Mouse (Mus musculus): ENCODE measurements around the gene Arl8b. TPM values are rescaled to one million over a fixed set of nuclear protein-coding genes. Genes with fewer than 3 reads are reported as not detected.

Arl8b gene
- total RNA-seq, 2 experiments from 2014 or later = 69.5 to 72.6 TPM

DNA sequence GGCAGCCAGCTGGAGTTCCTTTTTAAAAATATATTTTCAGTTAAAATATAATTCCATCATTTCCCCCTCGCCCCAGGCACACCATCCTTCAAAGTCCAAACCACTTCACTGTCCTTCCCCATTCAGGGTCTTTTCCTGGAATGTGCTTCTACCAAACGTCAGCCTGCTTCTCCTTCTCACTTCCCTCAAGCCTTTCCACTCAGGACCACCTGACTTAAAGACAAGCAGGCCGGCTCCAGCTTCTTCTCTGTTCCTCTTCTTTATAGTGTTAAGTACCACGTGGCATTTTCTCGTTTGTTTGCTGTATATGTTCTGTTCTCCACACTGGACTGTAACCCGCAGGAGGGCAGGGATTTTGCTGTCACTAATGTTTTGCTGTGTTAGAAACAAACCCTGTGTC lies 1.0 kb upstream of the Arl8b start:
- no peak for DNase-seq
- intact Hi-C loops (cut with DNase I; ENCODE audit: low total_unique reads) = no loop called here

DNA sequence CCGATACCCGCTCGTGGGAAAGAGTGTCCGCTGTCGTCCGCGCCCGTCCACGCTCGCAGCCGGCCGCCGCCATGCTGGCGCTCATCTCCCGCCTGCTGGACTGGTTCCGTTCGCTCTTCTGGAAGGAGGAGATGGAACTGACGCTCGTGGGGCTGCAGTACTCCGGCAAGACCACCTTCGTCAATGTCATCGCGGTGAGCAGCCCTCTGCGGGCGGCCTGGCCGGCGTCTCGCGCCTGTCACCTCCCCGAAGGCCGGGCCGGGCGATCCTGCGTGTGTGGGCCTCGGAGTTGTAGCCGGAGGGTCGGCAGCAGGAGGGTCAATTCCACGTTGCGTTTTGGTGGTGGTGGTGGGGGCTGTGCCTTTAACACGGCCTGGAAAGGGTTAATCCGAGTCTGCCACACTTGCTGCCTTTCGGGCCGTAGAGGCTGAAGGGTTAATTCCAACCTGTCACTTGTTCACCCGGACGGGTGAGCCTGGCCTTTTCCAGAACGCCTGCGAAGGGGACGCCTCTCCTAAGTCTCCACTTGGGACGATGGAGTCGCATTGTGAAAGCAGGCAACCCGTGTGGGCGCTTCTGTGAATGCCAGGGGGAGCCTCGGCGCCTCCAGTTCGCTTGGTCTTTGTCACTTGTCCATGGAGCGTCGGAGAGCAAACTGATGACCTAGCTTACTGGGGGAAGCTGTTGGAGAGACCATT lies 434 bp downstream of the Arl8b start:
- DNase-seq = peak; percentile 33
- intact Hi-C loops (cut with DNase I; ENCODE audit: low total_unique reads) = no loop called here

DNA sequence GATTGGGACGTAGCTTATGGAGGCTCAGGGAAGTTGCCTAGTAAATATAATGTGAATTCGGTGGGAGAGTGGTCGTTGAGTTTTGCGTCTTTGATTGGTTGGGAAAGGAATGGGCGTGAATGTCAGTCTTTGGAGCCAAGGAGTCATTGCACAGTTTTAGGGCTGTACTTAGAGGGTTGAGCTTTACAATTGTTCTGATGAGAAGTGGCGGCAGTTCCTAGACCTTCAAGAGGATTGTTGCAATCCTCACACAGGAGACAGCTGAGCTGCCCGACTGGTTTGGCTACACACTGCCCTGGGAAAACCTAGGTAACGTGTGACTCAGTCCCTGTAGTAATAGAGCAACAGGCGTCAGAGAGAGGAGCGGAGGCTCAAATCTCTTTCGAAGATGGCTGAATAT lies 1.2 kb downstream of the Arl8b start:
- intact Hi-C loops (cut with DNase I; ENCODE audit: low total_unique reads) = no loop called here
- DNase-seq = no peak

DNA sequence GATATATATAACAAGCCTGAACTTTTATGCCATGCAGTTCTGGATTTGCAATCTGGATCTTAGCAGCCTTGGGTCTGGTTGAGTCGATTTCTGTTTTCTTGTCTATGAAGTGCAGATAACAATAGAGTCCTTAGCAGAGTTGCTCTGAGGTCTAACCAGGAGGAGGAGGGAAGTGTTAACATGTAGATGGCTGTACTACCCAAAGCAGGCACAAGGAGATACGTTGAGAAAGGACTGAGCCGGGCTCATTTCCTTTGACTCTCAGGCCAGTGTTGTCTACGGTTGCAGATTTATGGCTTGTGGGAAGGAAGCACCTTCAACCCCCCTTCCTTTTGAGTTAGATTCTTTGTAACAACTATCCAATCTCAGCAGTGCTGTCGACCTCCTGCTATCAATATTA lies 1.9 kb downstream of the Arl8b start:
- intact Hi-C loops (cut with DNase I; ENCODE audit: low total_unique reads) = no loop called here
- DNase-seq = no peak

DNA sequence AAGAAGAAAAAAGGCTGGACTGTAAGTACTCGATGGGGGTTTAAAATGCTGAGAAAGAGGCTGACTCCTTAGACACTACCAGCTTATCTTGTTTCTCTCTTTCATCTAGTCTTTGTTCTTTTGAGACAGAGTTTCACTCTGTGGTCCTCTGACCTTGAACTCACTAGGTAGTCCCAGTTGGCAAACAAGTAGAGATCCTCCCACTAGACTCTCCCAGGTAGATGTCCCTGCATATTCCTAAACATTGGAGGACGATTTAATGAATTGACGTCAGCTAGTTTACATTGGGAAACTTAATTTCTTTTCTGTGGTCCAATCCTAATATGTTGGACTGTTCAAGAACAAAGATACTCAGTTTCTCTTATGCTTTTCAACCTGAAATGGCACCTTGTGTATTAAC lies 2.7 kb downstream of the Arl8b start:
- intact Hi-C loops (cut with DNase I; ENCODE audit: low total_unique reads) = no loop called here
- no peak for DNase-seq

DNA sequence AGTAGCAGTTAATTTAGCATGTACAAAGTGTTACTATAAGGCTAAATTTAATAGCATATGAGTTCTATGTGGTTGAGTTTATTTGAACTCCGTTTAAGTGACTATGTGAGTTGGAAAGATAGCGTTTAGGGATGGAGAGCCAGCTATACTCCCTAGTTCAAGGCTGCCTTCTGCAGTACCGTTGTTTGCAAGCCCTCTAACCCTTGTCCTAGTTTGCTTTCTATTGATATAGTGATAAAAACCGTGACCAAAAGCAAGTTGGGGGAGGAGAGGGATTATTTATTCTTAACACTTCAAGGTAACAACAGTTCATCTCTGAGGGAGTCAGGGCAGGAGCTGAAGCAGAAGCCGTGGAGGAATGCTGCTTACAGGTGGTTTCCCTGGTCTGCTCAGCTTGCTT lies 8.6 kb downstream of the Arl8b start:
- no peak for DNase-seq
- intact Hi-C loops (cut with DNase I; ENCODE audit: low total_unique reads) = no loop called here

DNA sequence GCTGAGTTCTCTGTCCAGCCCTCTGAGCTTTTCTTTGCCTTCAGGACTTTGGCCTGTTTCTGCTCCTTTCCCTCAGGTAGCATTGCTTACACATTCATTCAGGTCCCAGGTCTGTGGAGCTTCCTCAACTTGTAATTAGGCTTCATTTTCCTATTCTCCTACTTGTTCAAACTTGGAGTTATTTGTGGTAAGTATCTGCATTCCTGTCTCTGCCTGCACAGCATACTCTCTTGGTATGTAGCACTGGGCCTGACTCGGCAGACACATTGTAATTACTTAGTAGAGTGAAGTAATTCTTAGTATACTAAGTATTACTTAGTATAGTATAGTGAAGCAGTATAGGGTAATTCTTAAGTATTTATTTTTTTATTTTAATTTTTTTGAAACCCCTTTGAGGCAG lies 13.0 kb downstream of the Arl8b start:
- DNase-seq = no peak
- intact Hi-C loops (cut with DNase I; ENCODE audit: low total_unique reads) = no loop called here

DNA sequence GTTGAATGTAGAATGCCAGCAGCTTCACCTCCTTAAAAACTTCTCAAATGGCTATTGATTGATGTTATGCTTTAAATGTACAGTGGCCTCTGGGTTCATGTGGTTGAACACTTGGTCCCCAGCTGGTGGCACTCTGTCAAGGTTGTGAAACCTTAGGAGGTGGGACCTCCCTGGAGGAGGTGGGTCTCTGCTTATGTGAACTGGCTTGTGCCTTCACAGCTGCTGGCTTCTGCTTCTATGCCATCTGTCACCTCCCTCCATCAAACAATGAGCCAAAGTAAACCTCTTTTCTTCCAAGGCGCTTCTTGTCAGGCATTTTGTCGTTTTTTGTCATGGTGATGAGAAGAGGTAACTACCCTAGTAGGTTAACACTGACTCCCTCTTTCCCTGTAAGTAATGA lies 13.8 kb downstream of the Arl8b start:
- DNase-seq = no peak
- intact Hi-C loops (cut with DNase I; ENCODE audit: low total_unique reads) = no loop called here

DNA sequence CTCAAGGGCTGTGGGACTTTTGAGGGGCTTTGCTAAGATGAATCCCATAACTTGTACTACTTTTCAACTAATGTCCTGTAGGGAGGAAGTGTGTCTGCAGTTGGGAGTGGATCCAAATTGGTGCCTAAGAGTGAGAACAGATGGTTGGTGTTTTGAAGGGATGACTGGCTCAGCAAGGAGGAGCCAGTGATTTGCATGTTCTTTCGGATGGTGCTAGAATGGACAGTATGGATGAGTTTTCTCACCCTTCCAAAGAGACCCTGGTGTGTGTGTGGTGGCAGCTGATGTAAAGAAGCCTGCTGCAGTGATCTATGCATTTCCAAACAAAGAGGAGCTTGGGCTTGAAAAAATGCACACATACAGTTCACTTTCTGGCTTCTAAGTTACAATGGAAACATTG lies 22.3 kb downstream of the Arl8b start:
- intact Hi-C loops (cut with DNase I; ENCODE audit: low total_unique reads) = no loop called here
- no peak for DNase-seq

DNA sequence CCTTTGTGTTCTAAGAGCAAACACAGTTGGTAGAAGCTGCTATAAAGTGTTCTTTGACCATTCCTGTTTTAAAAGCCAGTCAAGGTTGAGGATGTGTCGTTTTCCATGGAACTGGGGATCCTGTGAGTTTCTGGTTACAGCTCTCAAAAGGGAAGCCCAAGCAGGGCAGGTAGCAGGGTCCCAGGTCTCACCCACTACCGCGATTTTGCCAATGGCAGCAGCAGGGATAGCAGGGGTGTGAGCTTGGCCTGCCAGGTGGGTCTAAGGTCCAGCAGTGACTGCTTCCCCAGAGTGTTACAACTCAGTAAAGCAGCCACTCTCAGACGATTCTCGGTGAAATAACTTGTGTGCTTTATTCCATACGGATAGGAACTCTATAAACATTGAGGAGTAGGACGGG lies 23.0 kb downstream of the Arl8b start:
- intact Hi-C loops (cut with DNase I; ENCODE audit: low total_unique reads) = no loop called here
- no peak for DNase-seq

DNA sequence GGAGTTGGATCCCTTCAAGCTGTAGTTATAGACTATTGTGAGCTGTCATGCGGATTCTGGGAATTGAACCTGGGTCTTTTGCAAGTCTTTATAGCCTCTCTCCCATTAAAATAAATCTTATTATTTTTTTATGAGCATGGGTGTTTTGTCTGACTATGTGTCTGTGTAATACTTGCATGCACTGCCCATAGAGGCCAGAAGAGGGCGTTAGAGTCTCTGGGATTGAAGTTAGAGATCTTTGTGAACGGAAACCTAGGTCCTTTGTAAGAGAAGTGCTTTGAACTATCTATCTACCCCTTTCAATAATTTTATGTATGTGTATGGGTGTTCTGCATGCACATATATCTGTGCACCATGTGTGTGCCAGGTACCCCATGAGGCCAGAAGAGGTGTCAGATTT lies 24.5 kb downstream of the Arl8b start:
- intact Hi-C loops (cut with DNase I; ENCODE audit: low total_unique reads) = no loop called here
- DNase-seq = no peak

DNA sequence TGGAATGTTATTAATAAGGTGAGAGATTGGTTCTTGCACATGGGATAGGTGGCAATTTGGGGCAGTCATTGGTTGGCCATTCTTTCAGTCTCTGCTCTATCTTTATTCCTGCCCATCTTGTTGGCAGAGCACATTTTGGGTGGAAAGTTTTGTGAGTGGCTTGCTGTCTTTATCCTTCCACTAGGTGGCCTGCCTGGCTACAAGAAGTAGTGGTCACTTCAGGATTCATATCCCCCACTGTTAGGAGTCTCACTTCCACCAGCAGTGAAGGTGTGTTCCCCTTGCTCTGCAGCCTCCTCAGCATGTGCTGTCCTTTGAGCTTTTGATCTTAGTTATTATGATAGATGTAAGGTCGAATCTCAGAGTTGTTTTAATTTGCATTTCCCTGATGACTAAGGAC lies 25.9 kb downstream of the Arl8b start:
- DNase-seq = no peak
- intact Hi-C loops (cut with DNase I; ENCODE audit: low total_unique reads) = no loop called here

DNA sequence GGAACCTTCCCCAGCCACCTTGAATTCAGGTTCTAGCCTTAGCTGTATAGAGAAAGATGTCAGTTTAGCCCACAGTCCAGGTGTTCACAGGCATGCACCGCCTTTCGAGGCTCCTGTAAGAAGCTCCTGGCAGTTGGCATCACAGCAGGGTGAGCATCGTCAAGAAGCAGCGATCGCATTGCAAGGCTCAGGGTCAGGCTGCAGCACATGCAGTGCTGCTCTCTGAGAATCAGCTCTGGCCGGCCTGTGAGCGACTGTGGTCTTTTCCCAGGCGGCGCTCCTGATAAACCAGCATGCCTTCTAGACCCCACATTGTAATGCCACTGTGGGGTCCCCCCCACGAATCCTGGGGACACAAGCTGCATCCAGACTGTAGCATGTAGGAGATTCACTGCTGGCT lies 27.3 kb downstream of the Arl8b start:
- intact Hi-C loops (cut with DNase I; ENCODE audit: low total_unique reads) = no loop called here
- DNase-seq = no peak

DNA sequence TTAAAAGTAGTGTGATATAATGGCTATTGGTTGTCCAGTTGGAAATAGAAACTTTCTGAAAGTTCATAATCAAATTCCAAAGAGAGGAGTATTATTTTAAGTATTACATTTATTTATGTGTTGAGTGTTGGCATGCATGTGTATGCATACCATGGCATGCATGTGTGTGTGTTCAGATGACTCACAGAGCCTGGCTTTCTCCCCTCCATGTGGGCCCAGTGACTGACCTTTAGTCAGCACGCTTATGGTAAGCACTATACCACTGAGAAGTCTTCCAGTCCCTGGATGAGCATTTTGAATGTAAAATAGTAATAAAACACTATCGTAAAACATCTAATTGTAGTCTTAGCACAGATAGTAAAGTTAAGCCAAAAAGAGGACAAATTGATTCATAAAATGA lies 29.2 kb downstream of the Arl8b start:
- intact Hi-C loops (cut with DNase I; ENCODE audit: low total_unique reads) = no loop called here
- DNase-seq = no peak

DNA sequence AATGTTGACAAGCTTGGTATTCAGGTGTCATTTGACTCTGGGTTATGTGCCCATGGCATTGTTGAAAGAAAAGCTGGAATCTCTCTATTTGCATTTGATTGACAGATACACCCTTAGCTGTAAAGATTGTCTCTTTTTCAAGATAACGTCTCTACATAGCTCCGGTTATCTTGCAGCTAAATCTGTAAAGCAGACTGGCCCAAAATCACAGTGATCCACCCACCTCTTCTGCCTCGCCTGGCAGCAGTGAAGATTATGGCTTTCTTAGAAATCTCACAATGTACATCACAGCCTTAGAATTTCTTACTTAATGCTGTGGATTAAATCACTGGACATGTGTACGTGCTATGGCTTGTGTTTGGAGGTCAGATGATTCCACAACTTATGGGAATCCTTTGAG lies 34.6 kb downstream of the Arl8b start:
- intact Hi-C loops (cut with DNase I; ENCODE audit: low total_unique reads) = no loop called here
- DNase-seq = no peak

DNA sequence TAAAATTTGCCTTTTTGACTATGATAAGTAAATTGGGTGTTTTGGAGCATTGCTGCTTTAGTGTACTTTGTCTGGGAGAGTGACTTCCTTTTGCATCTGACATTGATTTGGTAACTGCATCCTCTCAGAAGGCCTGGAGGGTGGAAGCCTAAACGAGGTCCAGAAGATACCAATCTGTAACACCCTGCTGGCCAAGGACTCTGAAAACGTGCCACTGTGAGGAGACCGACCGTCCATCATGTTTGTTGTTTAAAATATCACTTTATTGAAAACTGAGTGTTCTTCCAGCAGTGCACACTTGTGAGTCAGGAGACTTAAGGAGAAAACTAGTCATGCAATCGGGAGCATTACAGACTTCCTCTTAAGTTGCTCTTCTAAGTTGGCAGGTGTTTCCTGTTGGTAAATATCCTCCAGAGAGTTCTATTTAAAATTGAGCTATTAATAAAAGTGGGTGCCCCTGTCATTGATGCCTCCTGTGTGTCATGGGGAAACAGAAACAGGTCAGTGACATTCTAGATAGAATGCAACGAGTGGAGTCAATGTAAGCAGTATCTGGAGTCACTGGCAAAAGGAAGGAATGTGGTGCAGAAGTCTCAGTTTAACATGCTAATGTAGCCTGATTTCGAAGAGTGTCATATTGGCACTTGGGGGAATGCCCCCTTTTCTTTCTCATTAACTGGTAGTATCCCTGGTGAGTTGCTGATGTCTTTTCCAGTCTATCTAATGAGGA lies 42.1 kb downstream of the Arl8b start:
- intact Hi-C loops (cut with DNase I; ENCODE audit: low total_unique reads) = no loop called here
- no peak for DNase-seq

DNA sequence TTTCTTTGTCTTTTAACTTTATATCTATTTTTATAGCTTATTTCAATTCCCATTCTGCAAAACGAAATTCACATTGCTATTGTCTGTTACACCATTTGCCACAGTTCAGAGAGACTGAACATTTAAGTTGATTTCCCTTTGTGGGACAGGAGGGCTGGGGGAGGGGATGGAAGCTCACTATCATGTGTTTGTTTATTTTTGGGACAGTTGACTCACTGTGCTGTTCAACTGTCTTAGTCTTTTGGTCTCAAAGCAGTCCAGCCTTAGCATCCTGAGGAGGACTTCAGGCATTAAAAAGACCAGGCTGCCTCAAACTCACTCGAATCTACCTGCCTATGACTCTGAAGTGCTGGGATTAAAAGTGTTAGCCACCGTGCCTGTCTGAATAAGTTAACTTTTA lies 43.2 kb downstream of the Arl8b start:
- no peak for DNase-seq
- intact Hi-C loops (cut with DNase I; ENCODE audit: low total_unique reads) = no loop called here

DNA sequence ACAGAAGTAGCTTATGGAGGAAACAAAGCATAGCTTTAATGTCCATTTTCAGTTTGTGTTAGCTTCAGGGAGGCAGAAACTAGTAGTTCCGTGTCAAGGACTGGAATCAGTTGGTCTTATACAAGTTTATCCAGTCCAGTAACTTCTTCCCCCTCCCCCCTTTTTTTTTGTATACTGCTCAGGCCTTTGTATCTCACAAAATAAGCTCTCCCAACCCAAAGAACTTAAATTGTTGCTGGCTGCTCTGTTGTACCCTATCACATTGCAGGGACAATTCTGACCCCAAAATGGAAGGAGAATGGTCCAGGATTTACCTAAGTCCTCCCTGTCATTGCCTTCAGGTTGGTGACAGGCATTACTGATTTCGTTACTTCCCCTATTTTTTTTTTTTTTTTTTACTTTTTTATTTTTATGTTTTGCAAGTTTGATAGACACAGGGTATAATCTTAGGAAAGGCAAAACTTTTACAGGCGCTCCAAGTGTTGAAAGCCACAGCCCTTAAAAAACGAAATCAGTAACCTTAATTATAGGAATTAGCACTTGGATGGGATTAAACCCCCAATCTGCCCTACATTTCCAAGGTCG lies 44.5 kb downstream of the Arl8b start:
- intact Hi-C loops (cut with DNase I; ENCODE audit: low total_unique reads) = no loop called here

DNA sequence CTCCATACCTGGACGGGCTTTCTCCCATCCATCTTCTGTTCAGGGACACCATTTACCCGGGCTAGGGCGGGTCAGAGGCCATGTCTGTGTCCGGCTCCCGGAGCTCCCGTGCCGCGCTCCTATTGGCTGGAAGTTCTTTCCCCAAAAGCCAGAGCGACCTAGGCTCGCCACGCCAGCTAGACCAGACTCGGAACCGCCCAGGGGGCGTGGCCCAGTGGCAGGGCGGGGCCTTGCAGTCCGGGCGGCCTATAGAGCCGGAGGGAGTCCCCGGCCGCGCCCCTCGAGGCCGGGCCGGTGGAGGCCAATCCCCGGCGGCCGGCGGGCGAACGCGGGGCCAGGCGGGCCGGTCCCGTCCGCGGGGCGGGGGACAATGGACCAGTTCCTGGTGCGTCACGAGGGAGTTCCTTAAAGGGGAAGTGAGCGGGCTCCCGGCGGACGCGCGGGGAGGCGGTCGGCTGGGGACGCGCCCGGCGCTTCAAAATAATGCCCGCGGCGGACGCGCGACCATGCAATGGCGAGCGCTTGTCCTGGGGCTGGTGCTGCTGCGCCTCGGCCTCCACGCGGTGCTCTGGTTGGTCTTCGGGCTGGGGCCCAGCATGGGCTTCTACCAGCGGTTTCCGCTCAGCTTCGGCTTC lies 45.5 kb downstream of the Arl8b start, which contains the start of gene Edem1:
TSS of gene Edem1 (plus strand) at position 408 of the 635 bp plus-strand sequence.
- DNase-seq = peak; percentile 99
- intact Hi-C loops (cut with DNase I; ENCODE audit: low total_unique reads) = no loop called here

More for the DNA sequence above, 44.5 kb downstream of the Arl8b start:
- DNase-seq = no peak

DNA sequence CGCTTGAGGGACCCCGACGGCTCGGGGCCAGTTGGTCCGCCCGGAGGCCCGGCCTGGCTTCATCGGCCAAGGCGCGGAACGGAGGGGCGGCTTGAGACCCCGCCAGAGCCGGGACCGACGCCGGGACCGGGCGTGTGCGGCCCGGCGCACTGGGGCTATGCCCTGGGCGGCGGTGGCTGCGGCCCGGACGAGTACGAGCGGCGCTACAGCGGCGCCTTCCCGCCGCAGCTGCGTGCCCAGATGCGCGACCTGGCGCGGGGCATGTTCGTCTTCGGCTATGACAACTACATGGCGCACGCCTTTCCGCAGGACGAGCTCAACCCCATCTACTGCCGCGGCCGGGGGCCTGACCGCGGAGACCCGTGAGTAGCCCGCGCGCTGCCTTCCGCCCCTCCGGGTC lies 46.0 kb downstream of the Arl8b start:
- peak; percentile 37 for DNase-seq
- intact Hi-C loops (cut with DNase I; ENCODE audit: low total_unique reads) = no loop called here
